Mouse (Mus musculus): ENCODE results near the gene Ddx46.
"Not testable (repeated sequence)": the region's sequence is repeated elsewhere in the genome, so short reads cannot be mapped to it uniquely, and the experiment has no call there.

The Ddx46 gene

GRCm38 (mm10) chr13:55634639-55635127 is at the start of gene Ddx46:
TSS of gene Ddx46 (plus strand) at chr13:55635027.
- in situ Hi-C loops (cut with MboI, MseI) = loop anchor here (5.0 kb wide), 1 partner anchor 32 kb away; no protein-coding TSS in a partner anchor

- in situ Hi-C loops (cut with MboI, MseI) = no loop called here
These were observed 42.8 kb upstream of the Ddx46 start for GRCm38 (mm10) chr13:55591961-55592490.

- in situ Hi-C loops (cut with MboI, MseI) = no loop called here
These were observed 42.1 kb upstream of the Ddx46 start for GRCm38 (mm10) chr13:55592512-55593253.

GRCm38 (mm10) chr13:55593254-55593747 is 41.5 kb upstream of the Ddx46 start:
- in situ Hi-C loops (cut with MboI, MseI) = no loop called here

- in situ Hi-C loops (cut with MboI, MseI) = no loop called here
These were observed 39.5 kb upstream of the Ddx46 start for GRCm38 (mm10) chr13:55595375-55595774.

- in situ Hi-C loops (cut with MboI, MseI) = no loop called here
These were observed 38.0 kb upstream of the Ddx46 start for GRCm38 (mm10) chr13:55596802-55597201.

GRCm38 (mm10) chr13:55599566-55600540 is 35.0 kb upstream of the Ddx46 start, which contains the start of gene B4galt7:
TSS of gene B4galt7 (plus strand) at chr13:55599896.
- in situ Hi-C loops (cut with MboI, MseI) = loop anchor here (5.0 kb wide), 1 partner anchor 37 kb away; the partner anchor contains the start of gene Ddx46

- in situ Hi-C loops (cut with MboI, MseI) = loop anchor here (5.0 kb wide), 1 partner anchor 37 kb away; the partner anchor contains the start of gene Ddx46
These were observed 34.2 kb upstream of the Ddx46 start for GRCm38 (mm10) chr13:55600657-55601056.

GRCm38 (mm10) chr13:55601611-55602010 is 33.2 kb upstream of the Ddx46 start:
- in situ Hi-C loops (cut with MboI, MseI) = loop anchor here (5.0 kb wide), 1 partner anchor 36 kb away; the partner anchor contains the start of gene Ddx46

- in situ Hi-C loops (cut with MboI, MseI) = loop anchor here (5.0 kb wide), 1 partner anchor 33 kb away; the partner anchor contains the start of gene Ddx46
These were observed 30.2 kb upstream of the Ddx46 start for GRCm38 (mm10) chr13:55604606-55605005.

- in situ Hi-C loops (cut with MboI, MseI) = no loop called here
These were observed 27.8 kb upstream of the Ddx46 start for GRCm38 (mm10) chr13:55606899-55607623.

GRCm38 (mm10) chr13:55607624-55608006 is 27.2 kb upstream of the Ddx46 start:
- in situ Hi-C loops (cut with MboI, MseI) = no loop called here

GRCm38 (mm10) chr13:55611996-55612395 is 22.8 kb upstream of the Ddx46 start:
- in situ Hi-C loops (cut with MboI, MseI) = no loop called here

- in situ Hi-C loops (cut with MboI, MseI) = no loop called here
These were observed 21.4 kb upstream of the Ddx46 start for GRCm38 (mm10) chr13:55613471-55613870.

GRCm38 (mm10) chr13:55619328-55619727 is 15.5 kb upstream of the Ddx46 start:
- in situ Hi-C loops (cut with MboI, MseI) = no loop called here

GRCm38 (mm10) chr13:55620275-55620674 is 14.6 kb upstream of the Ddx46 start:
- in situ Hi-C loops (cut with MboI, MseI) = no loop called here

- in situ Hi-C loops (cut with MboI, MseI) = not testable (repeated sequence)
These were observed 12.6 kb upstream of the Ddx46 start for GRCm38 (mm10) chr13:55622156-55622648.

- in situ Hi-C loops (cut with MboI, MseI) = no loop called here
These were observed 11.9 kb upstream of the Ddx46 start, which contains the start of gene Caml for GRCm38 (mm10) chr13:55622649-55623541. TSS of gene Caml (plus strand) at chr13:55623005.

GRCm38 (mm10) chr13:55635146-55635571 is 332 bp downstream of the Ddx46 start:
- in situ Hi-C loops (cut with MboI, MseI) = loop anchor here (5.0 kb wide), 1 partner anchor 33 kb away; no protein-coding TSS in a partner anchor
